Mouse (Mus musculus) Patski (cell line): ENCODE data around the gene Gimd1. TPM values are rescaled to one million over a fixed set of nuclear protein-coding genes. Genes with fewer than 3 reads are reported as not detected.

ENCODE experiments used
- ATAC-seq: fragments of 100-300 bp; one replicate; pipeline ENCODE4 v1.8.0; 2021
- CTCF ChIA-PET: fragments of 350-600 bp; sonication (Branson Sonifier 250); formaldehyde crosslinking; loops from one replicate; lab custom pipeline; 2022; ENCODE audit warnings: inconsistent platforms; lab: Charles Lee
- POLR2A ChIA-PET: fragments of 350-600 bp; sonication (Branson Sonifier 250); formaldehyde crosslinking; loops from one replicate; lab custom pipeline; 2022; ENCODE audit warnings: antibody characterized with exemption, inconsistent platforms; lab: Charles Lee
- DNase-seq: peaks from one replicate; pipeline ENCODE4 v3.0.0-alpha.2; 2011; ENCODE audit warnings: low read depth, low spot score
- H3K27me3 ChIP-seq: fragments of 371-371 bp; one replicate; pipeline ENCODE4 v1.5.1; 2021
- CTCF ChIP-seq: fragments of 100-300 bp; IDR thresholded peaks from one replicate; pipeline ENCODE4 v1.5.1; 2021
- in situ Hi-C: fragments of 300-500 bp; cut with MboI; formaldehyde crosslinking; loops from 3 replicates; pipeline ENCODE4 v1.11.1; 2018; ENCODE audit warnings: low pct_unique_long_range_greater_than_20kb, mixed read lengths
- polyA plus RNA-seq: library from polyadenylated mRNA; unstranded; gene quantifications from one replicate; pipeline ENCODE4 v1.2.3, GENCODE M21; 2021

The Gimd1 gene
- polyA plus RNA-seq, 1 experiment from 2014 or later: not detected

DNA sequence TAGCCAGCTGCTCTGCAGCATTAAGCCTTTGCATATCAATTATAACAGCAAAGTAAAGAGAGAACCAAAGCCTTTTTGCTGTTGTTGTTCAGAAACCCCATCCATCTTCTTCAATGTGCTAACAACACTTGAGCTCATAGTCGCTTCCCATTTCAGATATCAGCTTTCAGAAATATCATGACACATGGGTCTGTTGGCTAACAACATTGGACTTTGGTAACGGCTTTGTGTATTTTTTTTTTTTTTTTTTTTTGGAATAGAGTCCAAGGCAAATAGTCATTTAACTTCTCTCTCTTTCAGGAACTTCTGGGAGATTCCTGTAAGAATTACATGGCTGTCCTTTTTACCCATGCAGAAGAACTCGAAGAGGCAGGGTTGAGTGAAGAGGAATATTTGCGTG is 14.5 kb downstream of the Gimd1 start:
- CTCF ChIA-PET: interaction anchor here (1.1 kb wide), 1 partner anchor 22 kb away, joined by 3 read pairs; no protein-coding TSS in a partner anchor
- in situ Hi-C loops: no loop called here
- TF ChIP-seq CTCF: no peak
- no peak for DNase-seq
- POLR2A ChIA-PET: no interaction called here
- no peaks in the 10 kb centered on the region for H3K27me3 ChIP-seq
- no peak for ATAC-seq

DNA sequence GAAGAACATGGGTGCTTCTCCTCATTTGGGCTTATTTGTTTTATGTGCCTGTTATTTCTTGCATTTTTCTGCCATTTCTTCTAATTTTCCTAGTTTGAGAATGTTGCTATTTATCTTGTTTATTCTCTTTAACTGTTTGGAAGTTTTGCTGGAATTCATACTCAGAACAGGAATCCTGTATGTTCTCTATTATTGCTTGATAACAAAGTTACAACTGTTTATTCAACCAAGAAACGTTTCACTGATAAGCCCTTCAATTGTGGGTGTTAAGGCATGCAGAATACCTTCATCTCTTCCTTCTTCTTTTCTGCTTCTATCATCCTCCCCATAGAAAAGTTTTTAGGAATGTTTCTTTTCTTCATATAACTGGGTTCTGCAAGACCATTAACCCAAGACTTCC is 17.2 kb downstream of the Gimd1 start:
- ChIA-PET CTCF (no interaction called here), POLR2A (no interaction called here)
- no peaks in the 10 kb centered on the region for H3K27me3 ChIP-seq
- in situ Hi-C loops: no loop called here
- TF ChIP-seq CTCF: no peak
- no peak for ATAC-seq
- no peak for DNase-seq

DNA sequence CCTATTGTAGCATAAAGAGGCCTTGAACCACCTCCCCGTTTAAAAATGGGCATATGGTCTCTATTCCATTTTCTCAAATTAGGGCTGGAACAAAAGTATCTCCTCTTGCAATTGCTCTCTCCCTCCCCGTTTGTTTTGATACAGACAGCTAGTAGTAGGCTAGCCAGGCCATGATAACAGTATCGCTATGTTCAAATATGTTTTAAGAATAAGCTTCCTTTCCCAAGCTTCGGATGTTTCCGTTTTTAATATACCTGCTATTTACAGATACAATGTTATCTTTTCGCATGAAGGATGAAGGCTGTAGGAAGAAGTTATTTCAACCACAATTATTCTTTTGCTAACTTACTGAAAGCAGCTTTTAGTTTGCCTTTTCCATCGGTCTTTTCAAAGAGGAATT is 19.7 kb downstream of the Gimd1 start:
- H3K27me3 ChIP-seq: no peaks in the 10 kb centered on the region
- in situ Hi-C loops: no loop called here
- ChIA-PET CTCF (interaction anchor here (1.7 kb wide), 1 partner anchor 9 kb away, joined by 4 read pairs; no protein-coding TSS in a partner anchor), POLR2A (interaction anchor here (0.7 kb wide), 1 partner anchor 67 kb away, joined by 4 read pairs; no protein-coding TSS in a partner anchor)
- no peak for DNase-seq
- ATAC-seq: no peak
- TF ChIP-seq CTCF: no peak

DNA sequence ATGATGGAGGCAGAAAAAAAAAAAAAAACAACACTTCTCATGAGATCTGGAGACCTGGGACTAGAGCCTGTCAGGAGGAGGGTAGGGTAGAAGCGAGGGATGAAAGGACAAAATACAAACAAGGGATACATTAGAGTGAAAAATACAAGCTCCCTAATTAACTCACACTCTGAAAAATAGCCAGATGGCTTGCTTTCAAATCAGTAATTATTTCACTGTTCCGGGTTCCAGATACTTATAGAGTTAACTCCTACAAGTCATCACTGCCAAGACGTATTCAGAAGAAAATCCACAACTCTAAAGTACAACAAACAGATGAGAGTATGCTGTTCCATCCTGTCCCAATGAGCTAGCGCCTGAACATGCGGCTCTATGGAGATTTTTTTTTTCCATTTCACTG is 20.6 kb downstream of the Gimd1 start:
- POLR2A ChIA-PET: interaction anchor here (0.7 kb wide), 1 partner anchor 66 kb away, joined by 4 read pairs; no protein-coding TSS in a partner anchor
- ATAC-seq (no peak), DNase-seq (no peak)
- CTCF ChIA-PET: no interaction called here
- H3K27me3 ChIP-seq: no peaks in the 10 kb centered on the region
- no peak for TF ChIP-seq CTCF
- in situ Hi-C loops: no loop called here

DNA sequence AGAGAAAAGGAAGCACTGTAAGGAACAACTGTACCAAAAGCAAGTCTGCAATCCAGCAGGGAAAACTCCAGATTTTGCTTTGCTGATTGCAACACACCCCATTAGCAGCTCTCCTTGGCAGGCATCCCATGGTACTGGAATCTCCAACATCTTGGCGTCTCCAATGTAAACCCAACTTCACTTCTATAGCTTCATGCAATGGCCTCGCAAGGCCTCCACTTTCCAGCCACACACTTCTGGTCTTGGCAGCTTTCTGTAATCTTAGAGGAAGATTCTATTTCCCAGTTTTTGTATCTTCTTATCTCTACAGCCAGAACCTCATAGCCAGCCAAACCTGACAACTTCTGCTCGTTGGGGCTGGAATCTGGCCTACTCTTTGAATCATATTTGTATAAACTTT is 22.2 kb downstream of the Gimd1 start:
- ChIA-PET CTCF (no interaction called here), POLR2A (no interaction called here)
- H3K27me3 ChIP-seq: no peaks in the 10 kb centered on the region
- no peak for DNase-seq
- ATAC-seq: no peak
- in situ Hi-C loops: no loop called here
- no peak for TF ChIP-seq CTCF

DNA sequence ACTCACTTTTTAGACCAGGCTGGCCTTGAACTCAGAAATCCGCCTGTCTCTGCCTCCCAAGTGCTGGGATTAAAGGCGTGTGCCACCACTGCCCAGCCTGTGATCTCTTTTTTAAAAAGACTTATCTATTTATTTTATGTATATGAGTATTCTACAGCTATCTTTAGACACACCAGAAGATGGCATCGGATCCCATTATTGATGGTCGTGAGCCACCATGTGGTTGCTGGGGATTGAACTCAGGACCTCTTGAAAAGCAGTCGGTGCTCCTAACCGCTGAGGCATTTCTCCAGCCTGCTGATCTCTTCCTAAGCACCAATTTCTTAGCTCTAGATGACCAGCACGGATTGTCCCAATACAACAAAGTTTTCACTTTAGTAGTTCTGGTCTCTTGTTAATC is 24.3 kb downstream of the Gimd1 start:
- in situ Hi-C loops: no loop called here
- ChIA-PET POLR2A (no interaction called here), CTCF (no interaction called here)
- no peak for ATAC-seq
- no peaks in the 10 kb centered on the region for H3K27me3 ChIP-seq
- DNase-seq: no peak
- no peak for TF ChIP-seq CTCF

DNA sequence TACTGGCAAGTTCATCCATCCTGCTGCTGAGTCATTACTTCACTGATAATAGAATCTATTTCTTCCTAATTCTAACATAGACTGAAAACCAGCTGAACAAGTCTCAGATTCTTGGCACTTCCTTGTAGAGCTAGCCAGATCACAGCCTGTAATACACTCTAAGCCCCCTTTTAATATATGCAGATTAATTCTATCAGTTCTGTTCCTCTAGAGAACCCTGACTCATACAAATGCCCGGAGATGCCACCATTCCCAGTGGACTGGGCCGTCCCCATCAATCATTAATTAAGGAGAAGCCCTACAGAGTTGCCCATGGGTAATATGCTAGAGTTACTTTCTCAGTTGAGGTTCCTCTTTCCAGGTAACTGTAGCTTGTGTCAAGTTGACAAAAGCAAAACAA is 26.3 kb downstream of the Gimd1 start:
- ATAC-seq: peak; percentile 76
- ChIA-PET POLR2A (no interaction called here), CTCF (interaction anchor here (0.8 kb wide), 1 partner anchor 150 kb away, joined by 3 read pairs; no protein-coding TSS in a partner anchor)
- DNase-seq: no peak
- no peaks in the 10 kb centered on the region for H3K27me3 ChIP-seq
- in situ Hi-C loops: no loop called here
- TF ChIP-seq CTCF: no peak

DNA sequence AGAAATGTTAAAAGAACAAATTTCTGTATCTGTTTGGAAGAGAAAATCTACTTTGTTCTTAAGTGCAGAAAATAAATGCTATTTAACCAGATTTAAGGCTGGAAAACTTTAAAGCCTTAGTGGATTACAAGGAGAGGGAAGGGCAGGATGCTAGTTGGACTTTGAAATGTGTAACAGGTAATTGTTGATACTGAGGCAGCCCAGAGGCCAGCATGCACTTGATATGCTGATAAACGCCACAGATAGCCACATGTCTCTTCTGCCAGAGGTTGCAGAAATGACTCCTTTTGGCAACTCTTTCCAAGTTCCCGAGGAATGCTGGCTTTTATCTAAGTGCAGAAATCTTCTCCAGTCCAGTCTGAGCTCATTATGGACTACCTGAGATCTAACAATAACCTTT is 47.9 kb downstream of the Gimd1 start:
- no peak for ATAC-seq
- ChIA-PET CTCF (interaction anchor here (1.6 kb wide), 1 partner anchor 46 kb away, joined by 3 read pairs; no protein-coding TSS in a partner anchor), POLR2A (no interaction called here)
- no peak for DNase-seq
- TF ChIP-seq CTCF: no peak
- no peaks in the 10 kb centered on the region for H3K27me3 ChIP-seq
- in situ Hi-C loops: no loop called here

DNA sequence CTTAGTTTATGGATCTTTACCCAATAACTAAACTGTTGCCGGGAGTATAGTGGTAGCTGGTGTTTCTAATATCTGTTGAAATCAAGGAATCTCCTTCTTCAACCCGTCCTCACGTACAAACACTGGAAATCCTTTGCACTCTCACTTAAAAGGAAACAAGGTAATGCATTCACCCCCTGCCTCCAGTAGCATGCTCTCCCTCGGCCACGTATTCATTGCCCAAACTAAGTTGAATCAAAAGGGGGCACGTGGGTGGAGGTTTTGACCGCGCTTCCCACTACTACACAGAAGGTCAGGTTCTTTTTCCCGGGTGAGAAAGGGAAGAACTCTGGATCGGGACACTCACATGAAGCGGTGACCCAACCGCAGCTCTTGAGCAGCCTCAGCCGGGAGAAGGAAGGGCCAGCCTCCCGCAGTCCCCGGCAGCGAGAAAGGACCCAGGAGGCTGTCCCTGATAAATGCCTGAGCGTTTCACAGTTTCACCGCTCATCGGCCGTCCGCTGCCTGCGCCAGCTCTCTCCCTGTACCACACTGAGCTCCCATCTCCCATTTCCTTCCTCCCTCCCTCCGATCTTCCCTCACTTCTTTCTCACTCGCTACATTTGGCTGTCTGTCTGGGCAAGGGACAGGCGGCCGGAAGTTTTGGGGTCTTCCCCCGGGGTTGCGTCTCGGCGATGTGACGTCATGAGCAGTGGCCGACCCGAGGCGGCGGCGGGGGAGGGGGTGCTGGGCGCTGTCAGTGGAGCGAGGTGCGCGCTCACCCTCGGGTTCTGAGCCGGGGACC is 54.0 kb downstream of the Gimd1 start, which contains the start of gene Tbck:
Gene Tbck, plus strand, starts transcription at position 698 of the 784 bp plus-strand sequence.
- no peak for TF ChIP-seq CTCF
- peak; percentile 87 for DNase-seq
- ATAC-seq: peak; percentile 98
- CTCF ChIA-PET: interaction anchor here (2.0 to 2.3 kb wide), 2 partner anchors 10 to 18 kb away, joined by 5 to 6 read pairs; no protein-coding TSS in a partner anchor
- no peaks in the 10 kb centered on the region for H3K27me3 ChIP-seq
- in situ Hi-C loops: no loop called here
- POLR2A ChIA-PET: interaction anchor here (0.9 to 1.2 kb wide), 3 partner anchors 17 to 627 kb away, joined by 3 read pairs; no protein-coding TSS in a partner anchor

DNA sequence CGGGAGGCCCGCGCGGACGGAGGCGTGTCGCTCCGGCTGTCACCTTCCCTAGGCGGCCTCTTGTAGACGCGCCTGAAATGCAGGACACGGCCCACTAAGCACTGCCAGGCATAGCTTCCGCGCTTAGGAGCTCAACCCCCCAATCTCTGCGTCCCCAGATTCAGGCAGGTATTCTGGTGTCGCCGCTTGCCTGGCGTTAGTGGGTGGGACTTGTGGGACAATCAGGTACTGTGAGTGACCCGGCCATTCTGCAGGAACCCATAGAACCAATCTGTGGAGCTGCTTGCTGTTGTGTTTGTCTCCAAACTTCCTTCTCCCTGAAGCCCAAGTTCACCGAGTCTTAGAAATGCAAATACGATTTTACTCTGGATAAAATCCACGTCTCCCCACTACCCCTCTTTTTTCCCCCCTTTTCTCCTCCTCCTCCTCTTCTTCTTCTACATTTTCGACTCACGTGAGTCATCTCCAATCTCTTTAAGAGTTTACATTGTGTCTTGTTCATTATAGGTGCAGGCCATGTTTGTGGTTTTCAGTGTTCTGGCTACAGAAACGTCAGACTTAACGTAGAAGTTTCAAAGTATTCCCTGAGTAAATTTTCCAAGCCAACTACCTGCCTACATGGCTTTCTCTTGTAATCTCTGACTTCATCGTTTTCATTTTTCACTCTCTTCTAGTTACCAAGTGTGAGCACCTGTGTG is 54.8 kb downstream of the Gimd1 start, which contains the start of gene Aimp1:
Gene Aimp1, minus strand, starts transcription at position 140 of the 698 bp plus-strand sequence.
- DNase-seq (peak; percentile 7), ATAC-seq (peak; percentile 45)
- ChIA-PET POLR2A (interaction anchor here (0.6 to 0.9 kb wide), 4 partner anchors 15 to 648 kb away, joined by 3 read pairs; no protein-coding TSS in a partner anchor), CTCF (interaction anchor here (2.0 to 2.3 kb wide), 2 partner anchors 9 to 17 kb away, joined by 5 to 6 read pairs; no protein-coding TSS in a partner anchor)
- in situ Hi-C loops: no loop called here
- no peaks in the 10 kb centered on the region for H3K27me3 ChIP-seq
- no peak for TF ChIP-seq CTCF

Other genes with a start within 250 kb of the Gimd1 start
- 12.8 TPM for gene Tbck, start 54.3 kb downstream of the Gimd1 start, polyA plus RNA-seq
- 169 TPM for gene Aimp1, start 54.5 kb downstream of the Gimd1 start, polyA plus RNA-seq